Mouse (Mus musculus): ENCODE measurements at regions not wholly inside any gene's neighbourhood (a gene's known extent, or its start where the extent isn't known, plus 50 kb on each side); places are given as distances from the start of the nearest gene placed in this dataset.

- DNase-seq: no peak
Observed at GRCm38 (mm10) chr8:24284966-24285365, 440.7 kb downstream of the Adam3 start.

GRCm38 (mm10) chr8:24283901-24284405, 441.7 kb downstream of the Adam3 start:
- no peak for DNase-seq

GRCm38 (mm10) chr8:24280296-24280695, 445.4 kb downstream of the Adam3 start:
- DNase-seq: no peak

DNA sequence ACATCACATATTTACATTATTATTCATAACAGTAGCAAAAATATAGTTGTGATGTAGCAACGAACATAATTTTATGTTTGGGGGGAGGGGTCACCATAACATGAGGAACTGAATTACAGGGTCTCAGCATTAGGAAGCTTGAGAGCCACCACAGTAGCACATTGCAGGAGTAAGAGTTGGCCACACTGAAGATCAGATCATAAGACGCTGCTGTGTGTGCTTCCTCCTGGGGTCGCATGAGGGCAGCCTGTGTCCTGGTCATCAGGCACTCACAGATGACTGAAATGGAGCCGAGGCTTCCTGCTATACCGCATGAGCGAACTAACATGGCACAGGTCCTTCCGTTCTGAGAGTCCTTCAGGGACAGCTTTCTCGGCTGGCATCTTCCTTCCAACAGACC, 447.3 kb downstream of the Adam3 start:
- no peak for DNase-seq

- no peak for DNase-seq
Observed at GRCm38 (mm10) chr8:24261359-24261758, 464.3 kb downstream of the Adam3 start.

DNA sequence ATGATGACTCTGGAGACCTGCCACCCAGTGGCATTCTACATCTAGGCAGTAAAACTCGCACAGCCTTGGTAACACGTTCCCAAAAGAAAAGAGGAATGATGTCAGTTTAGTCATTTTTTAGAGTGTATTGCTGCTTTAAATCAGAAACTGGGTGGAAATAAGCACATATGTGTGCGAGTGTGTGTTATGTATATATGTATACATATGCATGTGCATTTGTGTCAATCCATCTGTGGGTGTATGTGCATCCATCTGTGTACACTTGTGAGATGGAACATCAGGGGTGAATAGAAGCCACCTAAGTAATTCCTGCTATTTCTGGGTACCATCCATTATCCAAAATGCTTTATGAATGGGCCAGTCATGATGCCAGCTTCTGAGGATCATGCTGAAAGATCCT, 467.0 kb downstream of the Adam3 start:
- no peak for DNase-seq

GRCm38 (mm10) chr8:24242211-24242610, 483.4 kb downstream of the Adam3 start:
- no peak for DNase-seq

DNA sequence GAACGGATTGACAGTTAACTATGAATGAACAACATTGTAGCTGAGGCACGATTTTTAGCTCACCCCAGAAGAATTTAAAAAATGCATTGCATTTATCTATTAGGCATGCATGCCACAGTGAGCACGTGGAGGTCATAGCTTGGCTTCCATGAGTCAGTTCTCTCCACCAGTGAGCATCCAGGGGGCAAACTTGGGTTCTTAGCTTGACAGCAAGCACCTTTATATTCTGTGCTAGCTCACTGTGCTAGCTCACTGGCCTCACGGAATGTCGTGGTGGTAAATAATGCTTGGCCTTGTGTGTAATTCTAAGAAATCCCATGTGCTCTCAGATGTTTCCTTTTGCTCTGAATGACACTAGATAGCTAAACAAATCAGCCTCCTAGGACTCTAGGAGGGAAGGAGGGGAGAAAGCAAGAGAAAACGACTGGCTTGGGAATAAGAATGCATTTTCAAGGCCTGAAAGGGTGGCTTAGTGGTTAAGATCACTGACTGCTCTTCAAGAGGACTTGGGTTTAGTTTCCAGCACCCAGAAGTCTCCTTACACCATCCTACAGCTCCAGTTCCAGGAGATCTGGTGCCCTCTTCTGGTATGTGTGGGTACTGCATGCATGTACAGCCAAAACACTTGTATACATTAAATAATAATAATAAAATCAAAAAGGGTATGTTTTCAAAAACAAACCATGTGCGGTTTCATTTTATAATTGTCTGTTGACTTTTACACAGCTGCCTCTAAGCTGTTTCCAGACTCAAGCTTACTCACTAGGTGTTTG, 485.3 kb downstream of the Adam3 start:
- DNase-seq: no peak

GRCm38 (mm10) chr8:24234981-24235380, 490.7 kb downstream of the Adam3 start:
- DNase-seq: peak; percentile 7

- DNase-seq: no peak
Observed at GRCm38 (mm10) chr8:24228148-24228547, 497.5 kb downstream of the Adam3 start.

- no peak for DNase-seq
Observed at GRCm38 (mm10) chr8:24227331-24228072, 498.1 kb downstream of the Adam3 start.

GRCm38 (mm10) chr8:24220222-24220621, 505.4 kb downstream of the Adam3 start:
- no peak for DNase-seq

- no peak for DNase-seq
Observed at GRCm38 (mm10) chr8:24216655-24217054, 509.0 kb downstream of the Adam3 start.

- no peak for DNase-seq
Observed at GRCm38 (mm10) chr8:24215510-24216138, 510.0 kb downstream of the Adam3 start.

DNA sequence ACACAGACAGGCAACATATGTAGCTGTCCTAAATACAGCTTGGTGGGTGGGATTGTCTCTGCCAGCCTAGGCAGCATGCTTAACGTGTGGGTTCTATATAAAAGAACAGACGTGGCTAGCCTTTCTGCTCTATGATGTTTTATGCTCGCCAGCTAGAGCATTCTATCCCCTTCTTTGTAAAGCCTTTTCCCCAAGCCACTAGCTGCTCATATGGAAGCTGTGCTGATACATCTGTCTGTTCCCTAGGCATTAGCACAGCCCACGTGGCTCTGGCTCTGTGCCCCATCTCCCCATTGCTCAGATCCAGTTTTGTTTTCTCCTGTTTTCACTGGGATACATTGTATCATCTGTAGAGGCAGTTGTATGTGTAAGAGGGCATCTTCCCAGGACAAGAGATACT, 511.3 kb downstream of the Adam3 start:
- no peak for DNase-seq

GRCm38 (mm10) chr8:24212216-24213200, 513.1 kb downstream of the Adam3 start:
- DNase-seq: no peak

GRCm38 (mm10) chr8:24211091-24211490, 514.6 kb downstream of the Adam3 start:
- no peak for DNase-seq

Measured in gastrocnemius, postnatal 25 days (tissue).